Mouse (Mus musculus) lung, embryonic 14.5 days (tissue): ENCODE results near the gene Rps6ka1. TPM values are rescaled to one million over a fixed set of nuclear protein-coding genes. Genes with fewer than 3 reads are reported as not detected.
A peak's percentile ranks its signal among the peaks of the same experiment; 100 is the strongest.

Source experiments
- ATAC-seq: fragments of 200-750 bp; cut with Nextera tagmentation; 2 replicates; pipeline ENCODE4 v1.8.0; 2017; ENCODE audit warnings: mild to moderate bottlenecking, moderate TSS enrichment, moderate library complexity; ENCODE audit not compliant: insufficient read depth
- DNase-seq: peaks from one replicate; pipeline ENCODE4 v3.0.0-alpha.2; 2015
- H3K27ac ChIP-seq: fragments of 300-500 bp; sonication (generic); 2 replicates; pipeline ENCODE4 v1.5.1; 2014; ENCODE audit warnings: low read depth, mild to moderate bottlenecking, moderate library complexity
- H3K27me3 ChIP-seq: fragments of 300-500 bp; sonication (generic); 2 replicates; pipeline ENCODE4 v1.6.1; 2014; ENCODE audit warnings: low read length, control low read depth; ENCODE audit not compliant: insufficient read depth
- H3K36me3 ChIP-seq: fragments of 300-500 bp; sonication (generic); 2 replicates; pipeline ENCODE4 v1.6.1; 2014; ENCODE audit warnings: control low read depth; ENCODE audit not compliant: insufficient read depth
- H3K4me1 ChIP-seq: fragments of 300-500 bp; sonication (generic); 2 replicates; pipeline ENCODE4 v1.6.1; 2014; ENCODE audit warnings: antibody characterized with exemption, control low read depth; ENCODE audit not compliant: insufficient read depth
- H3K4me2 ChIP-seq: fragments of 300-500 bp; sonication (generic); 2 replicates; pipeline ENCODE4 v1.6.1; 2014; ENCODE audit warnings: mild to moderate bottlenecking
- H3K4me3 ChIP-seq: fragments of 300-500 bp; sonication (generic); 2 replicates; pipeline ENCODE4 v1.5.1; 2014; ENCODE audit warnings: low read depth, low read length
- H3K9ac ChIP-seq: fragments of 300-500 bp; sonication (generic); 2 replicates; pipeline ENCODE4 v1.6.1; 2014
- H3K9me3 ChIP-seq: fragments of 300-500 bp; sonication (generic); 2 replicates; pipeline ENCODE4 v1.6.1; 2016; ENCODE audit warnings: low read depth, low read length, control low read depth
- CTCF ChIP-seq: IDR thresholded peaks from 2 replicates; pipeline ENCODE4 v1.5.1; 2016; ENCODE audit warnings: antibody characterized with exemption, low read depth
- WGBS: fragments of 180-500 bp; shearing (Covaris S2); extraction: QIAGEN DNeasy Blood & Tissue Kit; methylation state at CpG from one replicate; pipeline ENCODE4 v1.1.7; 2014; 5-methylcytosine and 5-hydroxymethylcytosine counted together
- polyA plus RNA-seq: library from polyadenylated mRNA; unstranded; fragments of >200 nt; fragmentation: Nextera tagmentation; extraction: Ambion mirVana; gene quantifications from 2 replicates; pipeline ENCODE4 v1.2.1, GENCODE M21; 2014

Rps6ka1 gene
- polyA plus RNA-seq, 1 experiment from 2014 or later: 49.5 TPM

DNA sequence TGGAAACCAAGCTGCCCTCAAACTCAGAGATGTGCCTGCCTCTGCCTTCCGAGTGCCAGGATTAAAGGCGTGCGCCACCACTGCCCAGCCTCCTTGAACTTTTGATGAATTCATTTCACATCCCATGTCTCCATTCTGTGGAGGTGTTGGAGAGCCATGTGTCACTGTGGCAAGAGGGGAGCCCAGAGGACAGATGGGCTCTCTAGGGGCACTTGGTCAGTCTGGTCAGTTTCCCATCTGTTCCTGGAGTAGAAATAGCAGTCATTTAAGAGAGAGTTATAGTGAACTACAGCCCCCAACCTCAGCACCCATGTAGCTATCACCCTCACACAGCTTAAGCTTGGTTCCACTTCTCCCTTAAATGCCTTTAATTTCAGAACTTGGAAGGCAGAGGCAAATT is 8.4 kb upstream of the Rps6ka1 start:
- TF ChIP-seq CTCF: no peak
- no peak overlapping the region for H3K4me3 ChIP-seq
- no peak overlapping the region for H3K4me2 ChIP-seq
- DNase-seq (no peak), ATAC-seq (no peak)
- no peaks in the 10 kb centered on the region for H3K27me3 ChIP-seq
- H3K36me3 ChIP-seq: no peaks in the 10 kb centered on the region
- 94% methylated on average over 3 of the region's 3 CpGs for WGBS
- no peaks in the 10 kb centered on the region for H3K4me1 ChIP-seq
- H3K9me3 ChIP-seq: no peaks in the 10 kb centered on the region
- no peak overlapping the region for H3K9ac ChIP-seq
- no peak overlapping the region for H3K27ac ChIP-seq

DNA sequence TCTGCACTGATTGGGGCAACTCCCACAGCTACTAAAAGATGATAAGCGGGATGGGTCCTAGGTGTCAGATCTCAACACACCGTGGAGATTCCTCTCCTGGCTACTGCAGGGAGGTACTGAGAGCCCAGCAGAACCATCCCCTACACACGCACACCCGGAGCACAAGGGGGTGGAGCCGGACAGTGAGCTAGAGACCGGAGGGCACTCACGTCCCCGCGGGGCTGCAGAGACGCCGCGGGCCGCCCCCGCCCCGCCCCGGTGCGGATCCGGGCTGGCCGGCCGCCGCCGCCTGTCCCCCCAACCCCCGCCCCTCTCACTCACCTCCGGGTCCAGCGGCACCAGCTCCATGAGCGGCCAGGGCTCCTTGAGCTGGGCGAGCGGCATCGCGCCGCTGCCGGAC is 348 bp downstream of the Rps6ka1 start:
- DNase-seq (peak; percentile 59), ATAC-seq (peak; percentile 59)
- Histone ChIP-seq H3K27me3 (no peaks in the 10 kb centered on the region), H3K9ac (peak overlapping the region; percentile 79), H3K9me3 (no peaks in the 10 kb centered on the region), H3K4me3 (peak overlapping the region; percentile 82), H3K36me3 (no peaks in the 10 kb centered on the region), H3K27ac (peak overlapping the region; percentile 83), H3K4me2 (peak overlapping the region; percentile 92), H3K4me1 (peaks cover 7% of the 10 kb centered on the region; the same call in 1 of the 2 replicates)
- 0% methylated on average over 24 of the region's 32 CpGs for WGBS
- TF ChIP-seq CTCF: no peak

DNA sequence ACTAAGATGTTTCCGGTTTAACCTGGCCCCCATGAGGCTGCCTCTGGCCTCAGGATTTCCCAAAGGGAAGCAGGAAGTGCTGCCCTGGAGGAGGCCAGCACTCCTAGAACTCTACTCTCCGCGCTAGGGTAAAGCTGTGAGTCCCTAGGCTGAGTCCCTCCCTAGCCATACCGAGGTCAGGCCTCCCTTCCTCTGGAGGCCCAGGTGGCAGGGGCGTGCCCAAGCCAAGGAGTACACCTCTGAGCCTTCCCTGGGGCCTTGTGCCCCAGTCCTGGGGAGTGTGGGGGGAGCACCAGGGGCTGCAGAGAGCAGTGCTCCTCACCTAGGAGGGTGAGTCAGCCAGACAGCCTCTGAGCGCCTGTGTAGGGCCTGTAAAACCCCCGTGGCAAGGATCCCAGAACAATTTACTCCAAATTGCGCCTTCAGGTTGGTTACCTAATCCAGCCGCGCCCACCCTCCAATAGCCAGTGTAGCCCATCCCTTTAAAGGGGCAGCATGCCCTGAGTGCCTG is 1.6 kb downstream of the Rps6ka1 start:
- peak; percentile 22; the same call in 1 of the 2 replicates for ATAC-seq
- Histone ChIP-seq H3K27me3 (no peaks in the 10 kb centered on the region), H3K36me3 (no peaks in the 10 kb centered on the region), H3K27ac (peak overlapping the region; percentile 37; the same call in 1 of the 2 replicates), H3K4me3 (peak overlapping the region; percentile 82), H3K4me1 (peaks cover 7% of the 10 kb centered on the region; the same call in 1 of the 2 replicates), H3K9ac (peak overlapping the region; percentile 79), H3K4me2 (peak overlapping the region; percentile 92), H3K9me3 (no peaks in the 10 kb centered on the region)
- no peak for TF ChIP-seq CTCF
- peak; percentile 45 for DNase-seq
- 21% methylated on average over 10 of the region's 10 CpGs for WGBS

DNA sequence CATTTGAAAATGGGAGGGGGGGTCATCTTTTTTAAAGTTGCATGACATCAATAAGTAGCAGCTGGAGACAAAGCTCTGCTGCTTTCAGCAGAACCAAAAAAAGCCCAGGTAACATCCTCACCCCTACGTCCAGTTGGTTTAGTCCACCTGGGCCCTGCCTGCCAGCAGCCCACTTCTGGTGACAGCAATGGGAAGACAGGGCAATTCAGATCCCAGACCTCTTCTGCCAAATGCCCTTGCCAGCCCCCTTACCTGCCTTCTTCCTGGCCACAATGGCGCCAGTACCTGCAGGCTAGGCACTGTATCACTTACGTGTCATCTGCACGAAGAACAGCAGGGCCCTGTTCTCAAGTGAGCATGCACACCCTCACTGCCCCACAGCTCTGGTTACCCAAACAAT is 2.3 kb downstream of the Rps6ka1 start:
- H3K27ac ChIP-seq: no peak overlapping the region; the same call in 1 of the 2 replicates
- DNase-seq: no peak

DNA sequence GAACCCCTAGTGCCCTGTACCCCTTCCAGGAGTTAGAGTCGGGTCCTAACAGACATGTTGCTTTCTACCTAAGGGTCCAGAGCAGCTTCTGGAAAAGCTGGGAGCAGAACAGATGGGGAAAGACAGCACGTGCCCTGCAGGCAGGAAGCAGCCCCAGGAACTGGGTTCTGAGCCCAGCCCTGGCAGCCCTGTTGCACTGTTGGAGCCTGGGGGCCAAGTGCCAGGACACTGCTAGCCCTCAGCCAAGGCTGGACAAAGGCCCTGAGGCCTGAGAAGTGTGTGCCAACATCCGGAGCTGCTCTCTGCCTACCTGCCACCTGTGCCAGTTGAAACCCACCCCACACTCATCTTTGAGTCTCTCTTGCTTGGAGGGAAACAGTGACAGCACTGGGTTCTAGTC is 2.7 kb downstream of the Rps6ka1 start:
- Histone ChIP-seq H3K9me3 (no peaks in the 10 kb centered on the region), H3K9ac (no peak overlapping the region), H3K36me3 (peaks cover 5% of the 10 kb centered on the region; the same call in 1 of the 2 replicates), H3K4me2 (no peak overlapping the region), H3K4me1 (peaks cover 7% of the 10 kb centered on the region; the same call in 1 of the 2 replicates), H3K27me3 (no peaks in the 10 kb centered on the region), H3K27ac (no peak overlapping the region), H3K4me3 (no peak overlapping the region)
- 75% methylated on average over 3 of the region's 3 CpGs for WGBS
- no peak for TF ChIP-seq CTCF
- ATAC-seq (no peak), DNase-seq (no peak)

More for the DNA sequence above, 2.3 kb downstream of the Rps6ka1 start:
- Histone ChIP-seq H3K9ac (0 out of 2 replicates have a peak overlapping the region, but pooled peaks have one; percentile 79), H3K4me1 (peaks cover 7% of the 10 kb centered on the region; the same call in 1 of the 2 replicates), H3K4me2 (peak overlapping the region; percentile 92), H3K4me3 (no peak overlapping the region), H3K9me3 (no peaks in the 10 kb centered on the region), H3K36me3 (peaks cover 3% of the 10 kb centered on the region; the same call in 1 of the 2 replicates), H3K27me3 (no peaks in the 10 kb centered on the region)
- no peak for ATAC-seq
- WGBS: 61% methylated on average over 4 of the region's 4 CpGs
- no peak for TF ChIP-seq CTCF

DNA sequence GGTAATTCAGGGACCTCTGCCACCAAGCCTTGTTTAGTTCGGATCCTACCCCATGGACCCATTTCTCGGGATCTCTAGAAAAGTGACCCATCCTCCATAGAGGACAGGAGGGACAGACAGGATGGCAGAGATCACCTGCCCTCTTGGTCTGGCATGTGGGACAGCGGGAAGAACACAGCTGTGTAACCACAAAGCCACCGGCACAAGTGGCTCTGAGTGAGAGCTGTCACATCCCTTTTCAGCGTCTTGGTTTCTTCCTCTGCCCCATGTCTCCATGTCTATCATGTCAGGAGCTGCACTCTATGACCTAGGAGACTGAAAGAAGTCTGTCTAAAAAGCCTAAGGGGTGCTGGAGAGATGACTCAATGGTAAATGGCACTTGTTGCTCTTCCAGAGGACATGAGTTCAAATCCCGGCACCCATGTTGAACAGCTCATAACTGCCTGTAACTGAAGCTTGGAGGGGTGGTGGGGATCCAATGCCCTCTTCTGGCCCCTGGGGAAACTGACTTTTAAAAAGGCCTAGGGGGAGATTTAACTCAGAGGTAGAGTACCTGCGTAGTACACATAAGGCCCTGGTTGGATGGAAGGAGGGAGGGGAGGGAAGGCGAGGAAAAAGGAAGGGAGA is 3.4 kb downstream of the Rps6ka1 start:
- WGBS: 86% methylated on average over 8 of the region's 8 CpGs
- no peak for TF ChIP-seq CTCF
- Histone ChIP-seq H3K4me2 (no peak overlapping the region), H3K9me3 (no peaks in the 10 kb centered on the region), H3K36me3 (peaks cover 5% of the 10 kb centered on the region; the same call in 1 of the 2 replicates), H3K27ac (no peak overlapping the region), H3K4me3 (no peak overlapping the region), H3K9ac (no peak overlapping the region), H3K4me1 (peaks cover 8% of the 10 kb centered on the region; the same call in 1 of the 2 replicates), H3K27me3 (no peaks in the 10 kb centered on the region)
- DNase-seq (no peak), ATAC-seq (no peak)

DNA sequence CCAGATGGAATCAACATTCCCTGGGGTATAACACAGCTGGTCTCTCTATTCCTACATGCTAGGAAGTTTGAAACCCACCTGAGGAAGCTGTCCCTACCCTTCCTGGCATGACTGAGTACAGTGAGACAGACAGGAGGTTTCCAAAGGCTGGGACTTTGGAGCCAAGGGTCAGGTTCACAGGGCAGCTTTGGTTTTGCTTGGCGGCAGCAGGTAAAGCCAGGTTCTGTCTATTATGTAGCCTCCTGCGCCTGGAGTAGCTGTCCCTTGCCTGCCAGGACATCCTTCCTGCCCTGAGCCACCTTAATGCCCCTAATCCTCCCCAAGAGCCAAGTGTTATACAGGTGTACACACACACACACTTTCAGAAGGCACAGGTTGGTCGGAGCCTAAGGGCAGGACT is 5.7 kb downstream of the Rps6ka1 start:
- ATAC-seq: no peak
- H3K36me3 ChIP-seq: peaks cover 5% of the 10 kb centered on the region; the same call in 1 of the 2 replicates
- 78% methylated on average over 3 of the region's 3 CpGs for WGBS
- no peak for DNase-seq
- peaks cover 9% of the 10 kb centered on the region; the same call in 1 of the 2 replicates for H3K4me1 ChIP-seq
- no peak overlapping the region for H3K4me3 ChIP-seq
- no peak for TF ChIP-seq CTCF
- H3K27me3 ChIP-seq: no peaks in the 10 kb centered on the region
- H3K9me3 ChIP-seq: no peaks in the 10 kb centered on the region
- no peak overlapping the region for H3K27ac ChIP-seq
- no peak overlapping the region for H3K9ac ChIP-seq
- H3K4me2 ChIP-seq: no peak overlapping the region
